Mouse (Mus musculus) brain, embryonic 18.5 days (tissue): ENCODE data around the gene Tbc1d1.

ENCODE experiments used
- DNase-seq: peaks from one replicate; pipeline ENCODE4 v3.0.0-alpha.2; 2012; ENCODE audit warnings: low read depth, low spot score

Gene Tbc1d1

GRCm38 (mm10) chr5:64160705-64161391 is 4.7 kb downstream of the Tbc1d1 start:
- no peak for DNase-seq

- no peak for DNase-seq
Observed at GRCm38 (mm10) chr5:64161917-64162316, 5.8 kb downstream of the Tbc1d1 start.

DNA sequence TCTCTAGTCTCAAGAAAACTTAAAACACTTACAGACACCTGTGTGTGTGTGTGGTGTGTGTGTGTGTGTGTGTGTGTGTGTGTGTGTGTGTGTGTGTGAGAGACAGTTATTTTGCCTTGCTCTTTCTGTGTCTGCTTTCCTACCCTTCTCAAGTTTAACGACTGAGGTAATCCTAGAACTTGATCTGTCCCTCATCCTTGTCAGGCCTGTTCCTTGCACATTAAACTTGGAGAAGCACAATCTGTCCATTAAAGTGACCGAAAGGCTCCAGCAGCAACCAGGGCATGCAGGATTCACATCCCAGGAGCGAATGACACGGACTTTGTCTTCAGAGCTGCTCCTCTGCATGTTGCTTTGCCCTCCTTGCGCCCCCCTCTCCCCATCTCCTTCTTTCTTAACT is 6.5 kb downstream of the Tbc1d1 start:
- DNase-seq, result no peak

DNA sequence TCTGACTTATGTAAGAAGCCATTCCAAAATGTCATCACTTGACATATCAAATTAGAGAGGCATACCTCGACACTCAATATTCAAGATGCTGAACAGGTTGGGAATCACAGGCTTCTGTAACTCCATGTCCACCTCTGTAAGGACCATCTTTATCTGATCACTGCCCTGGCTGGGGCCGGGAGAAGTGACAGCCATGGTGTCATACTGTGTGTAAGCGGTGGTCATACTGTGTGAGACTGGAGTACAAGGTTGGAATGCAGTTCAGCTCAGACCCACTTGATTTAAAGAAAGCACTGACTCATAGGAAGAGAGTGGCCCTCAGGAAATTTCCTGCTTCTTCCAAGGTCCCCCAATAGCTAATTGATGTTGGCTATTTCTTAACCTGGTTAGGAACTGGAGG is 8.3 kb downstream of the Tbc1d1 start:
- no peak for DNase-seq

DNA sequence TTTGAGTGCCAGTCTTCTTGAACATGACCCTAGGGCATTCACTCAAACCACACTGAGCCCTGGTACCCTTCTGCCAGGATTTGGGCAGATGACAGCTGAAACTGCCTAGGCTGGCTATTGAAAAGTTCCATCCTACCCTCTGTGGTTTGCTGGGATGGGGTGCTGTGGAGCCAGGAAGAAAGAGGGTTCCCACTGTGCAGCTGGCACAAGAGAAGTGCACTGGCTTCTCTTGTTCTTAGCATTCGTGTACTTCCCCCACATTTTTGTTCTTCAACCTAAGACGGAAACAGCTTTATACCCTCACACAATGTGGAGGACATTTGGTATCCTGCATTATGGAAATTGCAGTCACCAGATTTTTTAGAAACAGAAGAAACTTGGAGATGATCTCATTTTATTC is 9.7 kb downstream of the Tbc1d1 start:
- DNase-seq, result no peak

- no peak for DNase-seq
Observed at GRCm38 (mm10) chr5:64168990-64169540, 13.0 kb downstream of the Tbc1d1 start.

- no peak for DNase-seq
Observed at GRCm38 (mm10) chr5:64172884-64173283, 16.8 kb downstream of the Tbc1d1 start.

GRCm38 (mm10) chr5:64173302-64173701 is 17.2 kb downstream of the Tbc1d1 start:
- no peak for DNase-seq

DNA sequence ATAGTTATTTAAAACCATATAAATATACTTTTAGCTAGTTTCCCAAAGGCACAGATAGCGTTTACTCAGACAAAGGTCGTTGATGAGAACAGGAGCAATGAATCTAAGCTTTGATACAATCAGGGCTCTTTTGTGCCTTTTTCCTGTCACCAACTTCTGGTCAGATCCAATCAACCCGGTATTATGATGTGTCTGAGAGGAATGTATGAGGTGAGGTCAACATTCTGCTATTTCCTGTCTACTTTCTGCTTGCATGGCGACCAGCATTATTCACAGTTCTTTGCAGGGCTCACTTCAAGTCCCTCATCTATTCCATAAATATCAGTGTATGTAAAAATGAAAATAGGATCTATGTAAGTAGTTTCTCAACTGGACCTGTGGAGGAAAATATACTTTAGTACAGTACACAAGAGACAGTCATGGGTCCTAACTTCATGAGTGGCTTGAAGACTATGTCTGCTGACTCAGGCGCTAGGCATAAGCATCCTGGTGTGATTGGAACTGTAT is 18.4 kb downstream of the Tbc1d1 start:
- no peak for DNase-seq

- no peak for DNase-seq
Observed at GRCm38 (mm10) chr5:64180548-64180947, 24.4 kb downstream of the Tbc1d1 start.

- no peak for DNase-seq
Observed at GRCm38 (mm10) chr5:64183712-64184111, 27.6 kb downstream of the Tbc1d1 start.

GRCm38 (mm10) chr5:64185257-64185656 is 29.2 kb downstream of the Tbc1d1 start:
- no peak for DNase-seq

GRCm38 (mm10) chr5:64186566-64186965 is 30.5 kb downstream of the Tbc1d1 start:
- DNase-seq, result no peak

- DNase-seq, result no peak
Observed at GRCm38 (mm10) chr5:64188083-64188648, 32.1 kb downstream of the Tbc1d1 start.

DNA sequence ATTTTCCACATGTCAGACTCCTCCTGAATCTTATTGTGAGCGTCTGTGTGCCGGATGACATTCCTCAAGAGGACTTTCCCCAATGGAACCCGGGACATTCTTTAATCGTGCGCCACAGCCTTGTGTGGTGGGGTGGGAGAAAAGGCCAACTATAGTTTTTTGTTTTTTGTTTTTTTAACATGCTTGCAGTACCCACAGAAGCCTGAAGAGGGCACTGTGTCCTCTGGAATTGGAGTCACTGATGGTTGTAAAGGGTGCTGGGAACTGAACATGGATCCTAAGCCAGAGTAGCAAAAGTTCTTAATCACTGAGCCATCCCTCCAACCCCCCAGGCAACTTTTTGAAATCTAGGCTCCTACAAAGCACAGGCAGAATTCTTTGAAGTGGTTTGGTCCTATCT is 34.8 kb downstream of the Tbc1d1 start:
- no peak for DNase-seq

DNA sequence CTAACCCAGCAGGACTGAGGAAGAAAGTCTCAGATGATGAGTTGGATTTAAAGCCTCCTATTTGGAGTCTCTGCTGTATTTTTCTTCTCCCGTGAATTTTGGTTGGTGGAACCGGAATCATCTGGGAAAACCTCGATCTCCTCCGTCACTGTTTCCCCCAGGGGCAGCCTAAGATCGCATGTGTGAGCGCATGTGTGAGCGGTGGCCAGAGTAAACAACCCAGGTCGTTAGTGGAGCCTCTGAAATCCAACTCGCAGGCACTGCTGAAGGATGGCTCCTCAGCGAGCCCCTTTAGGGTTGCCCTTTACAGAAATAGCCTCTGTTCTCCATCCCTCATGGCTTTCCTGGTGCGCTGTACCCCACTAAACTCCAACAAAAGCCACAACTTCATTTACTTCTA is 37.2 kb downstream of the Tbc1d1 start:
- DNase-seq, result no peak

- peak; percentile 14 for DNase-seq
Observed at GRCm38 (mm10) chr5:64196250-64196865, 40.3 kb downstream of the Tbc1d1 start.

GRCm38 (mm10) chr5:64196866-64197321 is 40.8 kb downstream of the Tbc1d1 start:
- no peak for DNase-seq

DNA sequence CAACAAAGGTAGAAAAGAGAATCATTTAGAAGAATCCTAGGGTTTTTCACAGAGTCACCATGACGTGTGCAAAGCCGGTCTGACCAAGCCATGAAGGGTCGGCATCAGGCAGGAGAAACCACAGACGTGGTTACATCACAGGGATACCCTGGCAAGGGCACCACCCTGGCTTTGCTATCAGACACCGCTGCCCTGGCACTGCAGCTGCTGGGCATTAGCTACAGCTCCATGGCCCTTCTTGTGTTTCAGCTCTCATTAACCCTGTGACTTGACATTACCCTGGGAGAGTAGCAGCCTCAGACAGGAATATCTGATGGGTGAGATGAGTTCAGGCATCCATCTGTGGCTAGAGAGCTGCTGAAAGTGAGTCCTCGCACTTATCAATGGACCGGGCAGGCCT is 42.5 kb downstream of the Tbc1d1 start:
- no peak for DNase-seq

- no peak for DNase-seq
Observed at GRCm38 (mm10) chr5:64201071-64201470, 45.0 kb downstream of the Tbc1d1 start.

GRCm38 (mm10) chr5:64202306-64202705 is 46.2 kb downstream of the Tbc1d1 start:
- DNase-seq, result no peak

- DNase-seq, result no peak
Observed at GRCm38 (mm10) chr5:64205610-64206009, 49.5 kb downstream of the Tbc1d1 start.

GRCm38 (mm10) chr5:64206431-64206830 is 50.3 kb downstream of the Tbc1d1 start:
- DNase-seq, result no peak
